Mouse (Mus musculus): Measurements from ENCODE around the gene Asb8.

Asb8 gene

GRCm38 (mm10) chr15:98114852-98115778, 50.3 kb downstream of the Asb8 start:
- DNase-seq (ENCODE audit: low spot score): no peak

- no peak for DNase-seq (ENCODE audit: low spot score)
These were observed 51.1 kb downstream of the Asb8 start for GRCm38 (mm10) chr15:98114098-98114851.

- no peak for DNase-seq (ENCODE audit: low spot score)
These were observed 53.6 kb downstream of the Asb8 start for GRCm38 (mm10) chr15:98111791-98112190.

GRCm38 (mm10) chr15:98108297-98109152, 56.9 kb downstream of the Asb8 start:
- peak; percentile 70 for DNase-seq (ENCODE audit: low spot score)

GRCm38 (mm10) chr15:98107703-98108296, 57.6 kb downstream of the Asb8 start:
- DNase-seq (ENCODE audit: low spot score): no peak

GRCm38 (mm10) chr15:98107230-98107629, 58.2 kb downstream of the Asb8 start:
- DNase-seq (ENCODE audit: low spot score): no peak

- no peak for DNase-seq (ENCODE audit: low spot score)
These were observed 58.9 kb downstream of the Asb8 start for GRCm38 (mm10) chr15:98106506-98106905.

GRCm38 (mm10) chr15:98102401-98102800, 63.0 kb downstream of the Asb8 start:
- no peak for DNase-seq (ENCODE audit: low spot score)

GRCm38 (mm10) chr15:98098519-98098918, 66.9 kb downstream of the Asb8 start:
- DNase-seq (ENCODE audit: low spot score): no peak

- DNase-seq (ENCODE audit: low spot score): peak; percentile 28
These were observed 68.5 kb downstream of the Asb8 start for GRCm38 (mm10) chr15:98096957-98097356.

- DNase-seq (ENCODE audit: low spot score): no peak
These were observed 70.5 kb downstream of the Asb8 start for GRCm38 (mm10) chr15:98094905-98095304.

- peak; percentile 87 for DNase-seq (ENCODE audit: low spot score)
These were observed 72.1 kb downstream of the Asb8 start, which contains the start of gene Senp1 for GRCm38 (mm10) chr15:98093121-98094011. TSS of gene Senp1 (minus strand) at chr15:98093744.

GRCm38 (mm10) chr15:98092372-98093120, 72.9 kb downstream of the Asb8 start, which contains the start of gene Pfkm:
TSS of gene Pfkm (plus strand) at chr15:98092589.
- no peak for DNase-seq (ENCODE audit: low spot score)

GRCm38 (mm10) chr15:98091841-98092240, 73.6 kb downstream of the Asb8 start:
- no peak for DNase-seq (ENCODE audit: low spot score)

GRCm38 (mm10) chr15:98089421-98090183, 75.8 kb downstream of the Asb8 start:
- DNase-seq (ENCODE audit: low spot score): peak; percentile 52

- DNase-seq (ENCODE audit: low spot score): no peak
These were observed 76.5 kb downstream of the Asb8 start for GRCm38 (mm10) chr15:98088889-98089288.

Measured in T-cell, adult 2 months (primary cell).